Mouse (Mus musculus) G1E (cell line): ENCODE measurements around the gene Exoc3l2.

Source experiments
- CTCF ChIP-seq: IDR thresholded peaks from 2 replicates; pipeline ENCODE4 v1.5.1; 2012; ENCODE audit warnings: low read depth, low read length, inconsistent platforms, mixed read lengths
- GATA1 ChIP-seq: IDR thresholded peaks from 2 replicates; pipeline ENCODE4 v1.6.1; 2012; ENCODE audit warnings: borderline replicate concordance, low read length, inconsistent platforms, mixed read lengths
- TAL1 ChIP-seq: conservative IDR thresholded peaks from 2 replicates; pipeline ENCODE4 v1.6.1; 2012; ENCODE audit warnings: low read depth, low read length, inconsistent platforms, mixed read lengths

DNA sequence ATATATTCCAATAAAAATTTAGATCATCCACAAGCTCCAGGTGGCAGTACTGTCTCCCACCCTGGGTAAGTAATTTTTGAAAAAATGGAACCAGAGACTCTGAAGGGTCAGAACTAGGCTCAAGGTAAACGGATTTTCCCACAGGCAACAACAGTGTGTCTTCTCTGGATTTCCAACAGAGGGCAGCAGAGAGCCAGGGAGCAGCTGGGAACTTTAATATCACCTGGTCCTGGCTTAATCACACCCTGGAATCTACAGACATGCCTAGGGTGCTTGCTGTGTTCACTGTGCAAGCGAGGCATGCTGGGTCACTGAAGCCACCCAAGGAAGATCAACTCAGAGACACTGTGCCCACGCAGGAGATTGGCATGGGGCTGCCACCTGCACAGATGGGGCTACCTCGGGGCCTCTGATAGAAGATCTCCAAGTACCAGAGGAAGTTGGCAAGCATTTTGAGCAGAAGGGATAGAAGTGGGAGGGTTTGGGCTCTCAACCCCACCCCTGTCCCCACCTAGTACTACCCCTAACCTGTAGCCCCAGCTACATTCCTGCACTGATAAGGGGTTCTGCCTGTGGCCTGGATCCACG, 40.4 kb downstream of the Exoc3l2 start:
- TF ChIP-seq CTCF = peak; percentile 84
- no peak for TF ChIP-seq GATA1
- TF ChIP-seq TAL1 = no peak
